Mouse (Mus musculus) lung, postnatal 0 days (tissue): ENCODE data around the gene Vac14.

Experiments used
- CTCF ChIP-seq: IDR thresholded peaks from 2 replicates; pipeline ENCODE4 v1.5.1; 2016; ENCODE audit warnings: antibody characterized with exemption, mild to moderate bottlenecking
- EP300 ChIP-seq: IDR thresholded peaks from 2 replicates; pipeline ENCODE4 v1.6.1; 2016; ENCODE audit warnings: antibody characterized with exemption, mild to moderate bottlenecking, control low read depth

DNA sequence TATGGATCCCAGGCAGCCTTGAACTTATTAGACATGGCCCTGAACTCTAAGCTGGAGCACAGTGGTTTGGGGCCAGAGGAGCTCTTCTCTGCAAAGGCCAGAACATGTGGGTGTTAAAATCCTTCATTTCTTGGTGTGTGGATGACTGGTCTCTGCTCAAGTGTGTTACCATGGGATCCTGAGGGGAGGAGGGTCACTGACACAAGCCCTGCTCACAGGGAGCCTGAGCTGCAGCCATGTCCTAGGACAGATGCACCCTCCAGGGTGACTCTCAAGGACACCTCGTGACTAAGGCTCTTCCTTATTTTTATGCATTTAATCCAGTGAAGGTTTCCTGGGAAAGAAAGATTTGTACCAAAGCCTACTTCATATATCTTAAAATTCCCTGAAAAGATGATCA lies 79.7 kb downstream of the Vac14 start:
- TF ChIP-seq CTCF (no peak), EP300 (no peak)
